Mouse (Mus musculus) ES-Bruce4 (cell line): ENCODE measurements around the gene Nup188.

Source experiments
- CTCF ChIP-seq: IDR thresholded peaks from one replicate; pipeline ENCODE4 v1.8.1; 2011; ENCODE audit warnings: low read depth, low read length
- POLR2A ChIP-seq: IDR thresholded peaks from one replicate; pipeline ENCODE4 v1.8.1; 2011; ENCODE audit warnings: low read length; ENCODE audit not compliant: insufficient read depth

DNA sequence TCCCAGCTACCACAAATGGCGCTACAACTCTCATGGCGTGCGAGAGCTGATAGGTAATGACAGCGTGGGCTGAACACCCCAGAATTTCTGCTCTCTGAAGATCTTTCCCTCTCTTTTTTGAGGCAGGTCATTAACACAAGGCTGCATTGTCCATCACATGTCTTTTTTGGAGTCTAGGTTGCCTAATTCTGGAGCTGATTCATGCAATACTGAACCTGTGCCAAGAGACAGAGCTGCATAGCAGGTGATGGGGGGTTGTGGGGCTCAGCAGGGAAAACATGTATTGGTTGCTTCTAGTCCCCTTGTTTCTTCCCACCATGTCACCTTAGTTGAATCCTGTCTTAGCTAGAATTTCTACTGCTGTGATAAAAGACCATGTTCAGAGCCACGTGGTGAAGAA lies 39.1 kb downstream of the Nup188 start:
- TF ChIP-seq POLR2A = no peak
- TF ChIP-seq CTCF = no peak
